Mouse (Mus musculus): ENCODE measurements around the gene Igsf9. TPM values are rescaled to one million over a fixed set of nuclear protein-coding genes. Genes with fewer than 3 reads are reported as not detected.
A peak's percentile ranks its signal among the peaks of the same experiment; 100 is the strongest.

The Igsf9 gene
- polyA plus RNA-seq, 1 experiment from 2014 or later = 52.6 TPM

DNA sequence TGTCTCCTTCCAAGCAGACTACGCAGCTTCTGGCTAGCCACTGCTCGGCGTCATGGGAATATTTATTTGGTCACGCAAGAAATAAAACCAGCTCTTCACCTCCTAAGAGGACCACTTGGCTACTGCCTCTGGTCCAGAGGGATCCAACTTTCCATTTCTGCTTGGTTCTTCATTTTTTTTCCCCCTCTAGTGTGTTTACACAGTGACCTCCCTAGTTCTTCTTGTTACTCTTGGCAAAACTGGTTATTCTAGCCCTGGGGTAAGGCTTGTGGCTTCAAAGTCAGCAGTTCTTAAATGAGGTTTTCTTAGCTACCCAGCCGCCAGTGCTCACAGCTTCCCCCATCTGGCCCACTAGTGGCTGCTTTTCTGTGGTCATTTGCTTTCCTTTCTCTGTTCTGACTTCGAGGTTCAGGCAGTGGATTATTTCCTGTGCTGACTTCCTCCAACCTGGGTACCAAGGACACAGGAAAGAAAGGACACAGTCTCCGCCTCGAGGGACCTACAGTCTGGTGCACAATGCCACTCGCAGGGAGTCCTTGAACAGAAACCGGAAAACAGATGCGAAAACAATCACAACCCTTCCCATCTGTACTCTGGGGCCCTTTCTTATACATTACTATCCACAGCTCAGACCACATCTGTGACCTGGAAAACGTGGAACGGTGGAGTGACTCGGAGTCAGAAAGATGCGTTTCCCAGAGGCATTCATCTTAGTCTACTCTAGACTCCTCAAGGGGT lies 43.6 kb downstream of the Igsf9 start:
- Histone ChIP-seq H3K9ac (replicated peaks; ENCODE audit: low read length) (no peak overlapping the region), H3K27me3 (ENCODE audit: control insufficient read depth, insufficient read depth, low read length) (no peaks in the 10 kb centered on the region), H3K4me2 (ENCODE audit: low read length) (no peak overlapping the region), H3K27ac (replicated peaks; ENCODE audit: low read depth, low read length) (no peak overlapping the region), H3K4me1 (ENCODE audit: control insufficient read depth, insufficient read depth, low read length) (peaks cover 15% of the 10 kb centered on the region), H3K9me3 (ENCODE audit: control insufficient read depth, low read length) (no peaks in the 10 kb centered on the region), H3K36me3 (ENCODE audit: control insufficient read depth, insufficient read depth, low read length) (no peaks in the 10 kb centered on the region), H3K4me3 (replicated peaks; ENCODE audit: low read depth, low read length) (no peak overlapping the region)
- DNase-seq (peak; percentile 45), ATAC-seq (ENCODE audit: low FRiP score, low TSS enrichment) (no peak)
- 51% methylated on average over 15 of the region's 15 CpGs for WGBS

GRCm38 (mm10) chr1:172525971-172526370 lies 44.4 kb downstream of the Igsf9 start:
- H3K4me2 ChIP-seq (ENCODE audit: low read length) = no peak overlapping the region
- 69% methylated on average over 7 of the region's 7 CpGs for WGBS
- no peak overlapping the region for H3K9ac ChIP-seq (replicated peaks; ENCODE audit: low read length)
- H3K27ac ChIP-seq (replicated peaks; ENCODE audit: low read depth, low read length) = no peak overlapping the region
- H3K4me3 ChIP-seq (replicated peaks; ENCODE audit: low read depth, low read length) = no peak overlapping the region
- H3K27me3 ChIP-seq (ENCODE audit: control insufficient read depth, insufficient read depth, low read length) = no peaks in the 10 kb centered on the region; the same call in 1 of the 2 replicates
- no peaks in the 10 kb centered on the region for H3K9me3 ChIP-seq (ENCODE audit: control insufficient read depth, low read length)
- peaks cover 8% of the 10 kb centered on the region for H3K4me1 ChIP-seq (ENCODE audit: control insufficient read depth, insufficient read depth, low read length)
- ATAC-seq (ENCODE audit: low FRiP score, low TSS enrichment) = no peak
- no peak for DNase-seq
- no peaks in the 10 kb centered on the region for H3K36me3 ChIP-seq (ENCODE audit: control insufficient read depth, insufficient read depth, low read length)

DNA sequence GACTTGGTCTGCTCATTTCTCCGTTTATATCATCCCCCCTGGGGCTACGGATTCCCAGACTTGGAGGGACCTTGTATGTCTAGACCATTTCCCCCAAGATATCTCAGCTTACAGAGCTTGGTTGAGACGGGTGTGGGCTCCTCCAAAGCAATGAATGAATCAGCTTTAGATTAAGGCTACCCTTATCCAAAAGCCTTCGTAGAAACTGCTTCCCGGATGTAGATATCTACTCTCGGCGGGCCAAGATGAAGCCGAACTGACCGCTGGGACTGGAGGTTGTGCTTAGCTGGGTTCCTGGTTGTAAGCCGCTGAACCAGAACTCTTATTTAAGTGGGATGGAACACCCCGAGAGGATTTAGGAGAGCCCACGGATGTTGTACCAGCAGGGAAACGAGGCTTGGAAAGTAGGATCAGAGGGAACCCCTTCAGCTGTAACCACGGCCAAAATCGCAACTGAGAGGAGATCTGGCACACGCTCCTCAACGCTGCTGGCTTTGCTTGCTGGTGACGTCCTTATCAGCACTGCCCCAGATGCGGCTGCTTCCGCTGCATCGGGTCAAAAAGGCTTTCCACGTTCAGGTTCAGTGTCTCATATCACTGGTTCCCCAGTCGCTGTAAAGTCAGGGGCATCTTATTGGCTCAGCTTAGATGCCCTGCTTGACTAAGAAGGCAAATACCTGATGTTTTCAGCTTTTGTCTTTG lies 44.9 kb downstream of the Igsf9 start:
- no peak overlapping the region for H3K4me3 ChIP-seq (replicated peaks; ENCODE audit: low read depth, low read length)
- DNase-seq (no peak), ATAC-seq (ENCODE audit: low FRiP score, low TSS enrichment) (no peak)
- H3K9ac ChIP-seq (replicated peaks; ENCODE audit: low read length) = no peak overlapping the region
- no peaks in the 10 kb centered on the region for H3K36me3 ChIP-seq (ENCODE audit: control insufficient read depth, insufficient read depth, low read length)
- H3K4me1 ChIP-seq (ENCODE audit: control insufficient read depth, insufficient read depth, low read length) = peaks cover 3% of the 10 kb centered on the region; the same call in 1 of the 2 replicates
- no peaks in the 10 kb centered on the region; the same call in 1 of the 2 replicates for H3K27me3 ChIP-seq (ENCODE audit: control insufficient read depth, insufficient read depth, low read length)
- no peaks in the 10 kb centered on the region for H3K9me3 ChIP-seq (ENCODE audit: control insufficient read depth, low read length)
- H3K27ac ChIP-seq (replicated peaks; ENCODE audit: low read depth, low read length) = no peak overlapping the region
- 66% methylated on average over 23 of the region's 23 CpGs for WGBS
- H3K4me2 ChIP-seq (ENCODE audit: low read length) = no peak overlapping the region

DNA sequence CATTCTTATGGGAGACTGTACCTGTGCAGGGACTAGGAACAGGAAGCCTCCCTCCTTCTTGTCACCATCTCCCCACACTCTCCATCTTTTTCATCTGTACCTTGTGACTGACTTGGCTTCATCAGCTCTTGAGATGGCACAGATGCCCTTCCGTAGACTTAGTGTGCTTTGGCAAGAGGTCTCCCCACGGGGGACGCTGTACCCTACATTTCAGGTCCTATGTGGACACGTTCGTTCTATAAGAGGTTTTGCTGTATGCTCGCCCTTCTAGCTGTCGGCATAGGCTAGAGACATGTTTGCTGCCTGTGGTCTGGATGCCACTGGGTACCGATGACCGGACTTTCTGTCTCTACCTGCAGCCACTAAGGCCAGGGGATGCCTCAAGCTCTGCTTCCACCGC lies 45.8 kb downstream of the Igsf9 start:
- Histone ChIP-seq H3K4me3 (replicated peaks; ENCODE audit: low read depth, low read length) (no peak overlapping the region), H3K4me1 (ENCODE audit: control insufficient read depth, insufficient read depth, low read length) (peaks cover 11% of the 10 kb centered on the region), H3K9me3 (ENCODE audit: control insufficient read depth, low read length) (no peaks in the 10 kb centered on the region), H3K27ac (replicated peaks; ENCODE audit: low read depth, low read length) (no peak overlapping the region), H3K36me3 (ENCODE audit: control insufficient read depth, insufficient read depth, low read length) (no peaks in the 10 kb centered on the region), H3K9ac (replicated peaks; ENCODE audit: low read length) (no peak overlapping the region), H3K27me3 (ENCODE audit: control insufficient read depth, insufficient read depth, low read length) (no peaks in the 10 kb centered on the region; the same call in 1 of the 2 replicates), H3K4me2 (ENCODE audit: low read length) (no peak overlapping the region)
- 93% methylated on average over 10 of the region's 10 CpGs for WGBS
- no peak for DNase-seq
- ATAC-seq (ENCODE audit: low FRiP score, low TSS enrichment) = no peak

GRCm38 (mm10) chr1:172528701-172529100 lies 47.1 kb downstream of the Igsf9 start:
- H3K4me2 ChIP-seq (ENCODE audit: low read length) = no peak overlapping the region
- no peak overlapping the region for H3K27ac ChIP-seq (replicated peaks; ENCODE audit: low read depth, low read length)
- no peaks in the 10 kb centered on the region for H3K36me3 ChIP-seq (ENCODE audit: control insufficient read depth, insufficient read depth, low read length)
- no peaks in the 10 kb centered on the region; the same call in 1 of the 2 replicates for H3K27me3 ChIP-seq (ENCODE audit: control insufficient read depth, insufficient read depth, low read length)
- H3K4me3 ChIP-seq (replicated peaks; ENCODE audit: low read depth, low read length) = no peak overlapping the region
- DNase-seq (peak; percentile 91), ATAC-seq (ENCODE audit: low FRiP score, low TSS enrichment) (peak; percentile 62; the same call in 1 of the 2 replicates)
- H3K4me1 ChIP-seq (ENCODE audit: control insufficient read depth, insufficient read depth, low read length) = peaks cover 16% of the 10 kb centered on the region
- no peak overlapping the region for H3K9ac ChIP-seq (replicated peaks; ENCODE audit: low read length)
- H3K9me3 ChIP-seq (ENCODE audit: control insufficient read depth, low read length) = no peaks in the 10 kb centered on the region
- WGBS = 4% methylated on average over 7 of the region's 7 CpGs

DNA sequence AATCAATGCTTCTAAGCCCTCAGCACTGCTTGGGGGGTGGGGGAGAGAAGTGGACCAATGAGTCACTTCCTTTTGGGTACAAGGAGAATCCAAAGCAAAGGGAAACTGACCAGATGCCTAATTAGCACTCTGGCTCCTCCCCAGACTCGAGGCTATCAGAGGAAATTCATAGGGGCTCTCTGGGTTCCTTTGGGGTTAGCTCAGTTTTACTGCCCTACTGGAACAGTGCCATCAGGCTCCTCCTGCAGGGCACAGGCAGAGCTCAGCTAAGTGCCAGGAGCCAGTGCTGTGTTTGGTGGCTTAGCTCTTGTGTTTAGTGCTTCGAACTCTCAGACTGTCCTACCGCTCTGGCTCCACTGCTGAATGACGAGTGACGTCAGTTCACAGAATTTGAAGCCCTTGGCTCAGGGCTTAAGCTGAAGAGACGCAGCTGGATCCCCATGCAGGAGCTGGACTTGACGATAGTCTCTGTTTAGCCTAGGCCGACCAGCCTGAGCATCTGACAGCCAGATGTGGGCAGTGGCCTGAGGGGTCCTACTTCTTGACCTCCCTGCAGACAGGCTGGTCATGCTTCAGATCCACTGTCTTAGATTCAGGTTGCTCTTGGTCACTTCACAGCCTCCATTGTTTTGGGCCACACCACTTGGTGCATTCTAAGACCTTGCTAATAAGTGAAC lies 49.1 kb downstream of the Igsf9 start:
- Histone ChIP-seq H3K9me3 (ENCODE audit: control insufficient read depth, low read length) (no peaks in the 10 kb centered on the region), H3K27ac (replicated peaks; ENCODE audit: low read depth, low read length) (no peak overlapping the region), H3K27me3 (ENCODE audit: control insufficient read depth, insufficient read depth, low read length) (no peaks in the 10 kb centered on the region; the same call in 1 of the 2 replicates), H3K4me1 (ENCODE audit: control insufficient read depth, insufficient read depth, low read length) (peaks cover 13% of the 10 kb centered on the region), H3K9ac (replicated peaks; ENCODE audit: low read length) (no peak overlapping the region), H3K36me3 (ENCODE audit: control insufficient read depth, insufficient read depth, low read length) (no peaks in the 10 kb centered on the region), H3K4me2 (ENCODE audit: low read length) (no peak overlapping the region), H3K4me3 (replicated peaks; ENCODE audit: low read depth, low read length) (no peak overlapping the region)
- DNase-seq = peak; percentile 31
- ATAC-seq (ENCODE audit: low FRiP score, low TSS enrichment) = peak; percentile 24; the same call in 1 of the 2 replicates
- WGBS = 31% methylated on average over 8 of the region's 8 CpGs

DNA sequence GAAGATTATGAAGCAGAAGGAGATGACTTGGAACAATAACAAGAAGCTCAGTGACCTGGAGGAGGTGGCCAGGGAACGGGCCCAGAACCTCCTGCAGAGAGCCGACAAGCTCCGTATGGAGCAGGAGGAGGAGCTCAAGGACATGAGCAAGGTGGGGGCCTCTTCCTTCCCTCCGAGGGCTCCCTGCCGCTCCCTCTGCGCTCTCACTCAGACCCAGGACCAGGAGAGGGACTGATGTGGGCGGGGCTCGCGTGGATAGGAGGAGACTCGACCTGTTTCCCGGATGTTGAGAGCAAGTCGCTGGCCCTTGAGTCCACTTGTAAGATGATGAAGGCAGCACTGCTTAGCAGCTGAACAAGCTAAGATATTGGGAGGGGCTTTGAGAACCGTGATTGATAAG lies 51.0 kb downstream of the Igsf9 start:
- Histone ChIP-seq H3K4me2 (ENCODE audit: low read length) (peak overlapping the region; percentile 43), H3K27ac (replicated peaks; ENCODE audit: low read depth, low read length) (no peak overlapping the region), H3K9ac (replicated peaks; ENCODE audit: low read length) (0 out of 2 replicates have a peak overlapping the region, but pooled peaks have one; percentile 1), H3K4me3 (replicated peaks; ENCODE audit: low read depth, low read length) (peak overlapping the region; percentile 18; the same call in 1 of the 2 replicates), H3K36me3 (ENCODE audit: control insufficient read depth, insufficient read depth, low read length) (no peaks in the 10 kb centered on the region), H3K4me1 (ENCODE audit: control insufficient read depth, insufficient read depth, low read length) (peaks cover 13% of the 10 kb centered on the region), H3K27me3 (ENCODE audit: control insufficient read depth, insufficient read depth, low read length) (no peaks in the 10 kb centered on the region; the same call in 1 of the 2 replicates), H3K9me3 (ENCODE audit: control insufficient read depth, low read length) (no peaks in the 10 kb centered on the region)
- WGBS = 1% methylated on average over 13 of the region's 13 CpGs
- DNase-seq = peak; percentile 71
- peak; percentile 70 for ATAC-seq (ENCODE audit: low FRiP score, low TSS enrichment)

DNA sequence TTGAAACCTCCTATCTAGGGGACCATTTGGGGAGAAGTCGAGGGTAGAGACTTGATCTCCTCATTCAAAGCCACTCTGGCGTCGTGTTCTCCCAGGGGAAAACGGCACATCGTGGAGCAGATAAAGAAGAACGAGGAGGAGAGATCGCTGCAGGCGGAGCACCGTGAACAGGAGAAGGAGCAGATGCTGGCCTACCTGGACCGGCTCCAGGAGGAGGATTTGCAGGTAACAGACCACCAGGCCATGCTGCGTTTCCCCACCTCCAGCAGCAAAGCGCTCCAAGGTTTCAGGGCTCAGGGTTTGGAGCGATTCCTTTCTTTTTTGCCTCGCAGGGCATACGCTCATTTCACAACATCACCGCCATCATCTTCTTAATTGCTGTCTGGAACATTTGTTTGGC lies 53.5 kb downstream of the Igsf9 start:
- no peak for ATAC-seq (ENCODE audit: low FRiP score, low TSS enrichment)
- H3K9ac ChIP-seq (replicated peaks; ENCODE audit: low read length) = no peak overlapping the region
- H3K4me3 ChIP-seq (replicated peaks; ENCODE audit: low read depth, low read length) = no peak overlapping the region
- H3K4me2 ChIP-seq (ENCODE audit: low read length) = no peak overlapping the region
- no peak overlapping the region for H3K27ac ChIP-seq (replicated peaks; ENCODE audit: low read depth, low read length)
- no peak for DNase-seq
- H3K9me3 ChIP-seq (ENCODE audit: control insufficient read depth, low read length) = no peaks in the 10 kb centered on the region
- 79% methylated on average over 16 of the region's 16 CpGs for WGBS
- no peaks in the 10 kb centered on the region for H3K36me3 ChIP-seq (ENCODE audit: control insufficient read depth, insufficient read depth, low read length)
- H3K4me1 ChIP-seq (ENCODE audit: control insufficient read depth, insufficient read depth, low read length) = peaks cover 18% of the 10 kb centered on the region
- H3K27me3 ChIP-seq (ENCODE audit: control insufficient read depth, insufficient read depth, low read length) = no peaks in the 10 kb centered on the region; the same call in 1 of the 2 replicates

All from midbrain, embryonic 14.5 days (tissue).